In the genomic region with DNA sequence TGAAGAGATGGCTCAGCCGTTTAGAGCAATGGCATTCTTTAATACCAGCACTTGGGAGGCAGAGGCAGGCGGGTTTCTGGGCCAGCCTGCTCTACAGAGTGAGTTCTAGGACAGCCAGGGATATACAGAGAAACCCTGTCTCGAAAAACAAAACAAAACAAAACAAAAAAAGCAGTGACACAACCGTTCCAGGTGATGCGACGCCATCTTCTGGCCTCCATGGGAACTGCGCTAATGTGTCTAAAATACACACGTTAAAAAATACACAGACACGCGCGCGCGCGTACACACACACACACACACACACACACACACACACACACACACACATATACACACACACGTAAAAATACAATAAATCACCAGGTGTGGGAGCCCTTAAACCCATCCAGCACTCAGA, we compare ENCODE assay signal across 9 mouse cellular contexts. TPM values are rescaled to one million over a fixed set of nuclear protein-coding genes. Genes with fewer than 3 reads are reported as not detected.
DNase-seq lines count a peak whose midpoint lies in the region; ATAC-seq lines count a peak whose summit lies in the region.
"Not testable (repeated sequence)": the region's sequence is repeated elsewhere in the genome, so short reads cannot be mapped to it uniquely, and the experiment has no call there.
"Had no signal": no experiment of that assay in that cellular context is flagged by ENCODE, and none has a peak within 500 bp of the region (broad histone marks: within the 10 kb centered on the region; RNA-seq: fewer than 3 reads in every experiment).

No protein-coding gene starts in this region.

- in situ Hi-C loops in ES-E14 (cut with MboI; ENCODE audit: low sequenced_read_pairs in 2 of 2, unreplicated experiment in 2 of 2): not testable (repeated sequence)

- peaks cover 21% of the 10 kb centered on the region for H3K36me3 ChIP-seq in ES-E14 (ENCODE audit: control insufficient read depth, insufficient read depth, low read length, poor library complexity, severe bottlenecking)
- H3K36me3 ChIP-seq in forebrain, embryonic 16.5 days (ENCODE audit: control insufficient read depth, insufficient read depth): peaks cover 19% of the 10 kb centered on the region
- not testable (repeated sequence) for H3K36me3 ChIP-seq in hindbrain, embryonic 11.5 days (ENCODE audit: control insufficient read depth, insufficient read depth, low read length)
- peaks cover 23% of the 10 kb centered on the region for H3K36me3 ChIP-seq in kidney, embryonic 16.5 days (ENCODE audit: insufficient read depth, low read length)
- H3K36me3 ChIP-seq in liver, embryonic 13.5 days: peaks cover 26% of the 10 kb centered on the region
- peaks cover 26% of the 10 kb centered on the region for H3K36me3 ChIP-seq in midbrain, embryonic 12.5 days
- H3K36me3 ChIP-seq in stomach, embryonic 14.5 days (ENCODE audit: control insufficient read depth, insufficient read depth, low read length): peaks cover 20% of the 10 kb centered on the region

- DNase-seq in ES-E14 (ENCODE audit: low read depth, low spot score): peak; percentile 50
- not testable (repeated sequence) for DNase-seq in hindbrain, embryonic 11.5 days (ENCODE audit: low spot score); liver, embryonic 13.5 days

- H3K27me3 ChIP-seq in forebrain, embryonic 16.5 days (replicated peaks; ENCODE audit: control insufficient read depth, insufficient read depth, low read length); hindbrain, embryonic 11.5 days (ENCODE audit: control insufficient read depth, insufficient read depth, low read length); kidney, embryonic 16.5 days (ENCODE audit: insufficient read depth, low read length); liver, embryonic 13.5 days; midbrain, embryonic 12.5 days; stomach, embryonic 14.5 days (ENCODE audit: control insufficient read depth, insufficient read depth, low read length): not testable (repeated sequence)

- peak; percentile 8; the same call in 1 of the 2 replicates for ATAC-seq in common myeloid progenitor, adult 5-6 weeks (replicated peaks; ENCODE audit: low read depth, poor library complexity, severe bottlenecking)
- ATAC-seq in forebrain, embryonic 16.5 days; kidney, embryonic 16.5 days (ENCODE audit: low FRiP score, low TSS enrichment); liver, embryonic 13.5 days (ENCODE audit: low read depth); midbrain, embryonic 12.5 days (ENCODE audit: low FRiP score, low read depth); stomach, embryonic 14.5 days (ENCODE audit: insufficient number of reproducible peaks, insufficient read depth, low FRiP score, low read depth): not testable (repeated sequence)
- ATAC-seq in hindbrain, embryonic 11.5 days (ENCODE audit: low FRiP score): peak; percentile 31; the same call in 1 of the 2 replicates

- H3K27ac ChIP-seq in ES-E14 (ENCODE audit: insufficient read depth, low read depth, low read length, poor library complexity, severe bottlenecking); forebrain, embryonic 16.5 days (ENCODE audit: low read length); hindbrain, embryonic 11.5 days (ENCODE audit: low read depth, low read length); kidney, embryonic 16.5 days (ENCODE audit: low read length); midbrain, embryonic 12.5 days (replicated peaks); stomach, embryonic 14.5 days (ENCODE audit: low read length): not testable (repeated sequence)
- peak overlapping the region; percentile 79 for H3K27ac ChIP-seq in liver, embryonic 13.5 days

- H3K9ac ChIP-seq in ES-E14 (ENCODE audit: insufficient read depth, low read depth, low read length, poor library complexity, severe bottlenecking); forebrain, embryonic 16.5 days (replicated peaks; ENCODE audit: low read depth, low read length); hindbrain, embryonic 11.5 days (ENCODE audit: low read depth, low read length); kidney, embryonic 16.5 days (replicated peaks; ENCODE audit: low read length); midbrain, embryonic 12.5 days (replicated peaks); stomach, embryonic 14.5 days (replicated peaks; ENCODE audit: low read depth, low read length): not testable (repeated sequence)
- peak overlapping the region; percentile 47; the same call in 1 of the 2 replicates for H3K9ac ChIP-seq in liver, embryonic 13.5 days

- H3K4me1 ChIP-seq in ES-E14 (ENCODE audit: control insufficient read depth in 2 of 2, insufficient read depth in 2 of 2, low read length in 2 of 2, poor library complexity in 1 of 2); hindbrain, embryonic 11.5 days (replicated peaks; ENCODE audit: control insufficient read depth, insufficient read depth, low read length); stomach, embryonic 14.5 days (ENCODE audit: control insufficient read depth, insufficient read depth, low read length): not testable (repeated sequence)
- peaks cover 11% of the 10 kb centered on the region for H3K4me1 ChIP-seq in forebrain, embryonic 16.5 days (replicated peaks; ENCODE audit: control insufficient read depth, insufficient read depth, low read length)
- H3K4me1 ChIP-seq in kidney, embryonic 16.5 days (ENCODE audit: insufficient read depth, low read length): peaks cover 12% of the 10 kb centered on the region
- peaks cover 36% of the 10 kb centered on the region for H3K4me1 ChIP-seq in liver, embryonic 13.5 days (replicated peaks)
- peaks cover 14% of the 10 kb centered on the region for H3K4me1 ChIP-seq in midbrain, embryonic 12.5 days

- peak overlapping the region; percentile 16 to 81; a peak in 2 of 4 replicates for H3K4me3 ChIP-seq in ES-E14 (ENCODE audit: insufficient read depth in 1 of 2, low read depth in 1 of 2, low read length in 2 of 2, poor library complexity in 1 of 2, severe bottlenecking in 1 of 2)
- H3K4me3 ChIP-seq in forebrain, embryonic 16.5 days (replicated peaks; ENCODE audit: low read length): peak overlapping the region; percentile 99
- H3K4me3 ChIP-seq in hindbrain, embryonic 11.5 days (ENCODE audit: low read depth, low read length): not testable (repeated sequence)
- H3K4me3 ChIP-seq in kidney, embryonic 16.5 days (ENCODE audit: low read length): peak overlapping the region; percentile 84
- peak overlapping the region; percentile 90 for H3K4me3 ChIP-seq in liver, embryonic 13.5 days (replicated peaks)
- peak overlapping the region; percentile 92 for H3K4me3 ChIP-seq in midbrain, embryonic 12.5 days
- peak overlapping the region; percentile 87; the same call in 1 of the 2 replicates for H3K4me3 ChIP-seq in stomach, embryonic 14.5 days (ENCODE audit: low read depth, low read length)

- H3K9me3 ChIP-seq in ES-E14 (ENCODE audit: control insufficient read depth, insufficient read depth, low read depth, low read length); forebrain, embryonic 16.5 days (ENCODE audit: control insufficient read depth, low read length); hindbrain, embryonic 11.5 days (ENCODE audit: control insufficient read depth, low read length); kidney, embryonic 16.5 days (ENCODE audit: low read length); liver, embryonic 13.5 days (replicated peaks); midbrain, embryonic 12.5 days; stomach, embryonic 14.5 days (ENCODE audit: control insufficient read depth, low read depth, low read length): not testable (repeated sequence)

- H3K4me2 ChIP-seq in forebrain, embryonic 16.5 days (ENCODE audit: low read length): peak overlapping the region; percentile 97
- H3K4me2 ChIP-seq in hindbrain, embryonic 11.5 days (replicated peaks; ENCODE audit: low read depth, low read length): not testable (repeated sequence)
- peak overlapping the region; percentile 71 for H3K4me2 ChIP-seq in kidney, embryonic 16.5 days (replicated peaks; ENCODE audit: low read depth, low read length)
- H3K4me2 ChIP-seq in liver, embryonic 13.5 days: peak overlapping the region; percentile 98
- peak overlapping the region; percentile 89 for H3K4me2 ChIP-seq in midbrain, embryonic 12.5 days (replicated peaks)
- H3K4me2 ChIP-seq in stomach, embryonic 14.5 days (replicated peaks; ENCODE audit: low read depth, low read length): peak overlapping the region; percentile 87

- 57% methylated on average over 15 of the region's 15 CpGs for WGBS in forebrain, embryonic 16.5 days
- 56% methylated on average over 15 of the region's 15 CpGs for WGBS in hindbrain, embryonic 11.5 days
- 59% methylated on average over 15 of the region's 15 CpGs for WGBS in kidney, embryonic 16.5 days
- 53% methylated on average over 15 of the region's 15 CpGs for WGBS in liver, embryonic 13.5 days (ENCODE audit: insufficient replicate concordance)
- WGBS in midbrain, embryonic 12.5 days: 55% methylated on average over 15 of the region's 15 CpGs
- 59% methylated on average over 15 of the region's 15 CpGs for WGBS in stomach, embryonic 14.5 days

RNA-seq across cellular contexts. Expression of a gene that starts 0.4 kb away (rescaled TPM):
- 24.7 and 26.3 TPM in 2 replicates for total RNA-seq in ES-E14 (2012; rRNA removed)
- total RNA-seq in common myeloid progenitor, adult 5-6 weeks (2017): 19.8 and 72.8 TPM in 2 replicates
- polyA plus RNA-seq in forebrain, embryonic 16.5 days (2015; fragmentation: Nextera tagmentation; extraction: Ambion mirVana): 10.5 and 13.5 TPM in 2 replicates
- polyA plus RNA-seq in hindbrain, embryonic 11.5 days (2014; fragmentation: Nextera tagmentation; extraction: Ambion mirVana): 10.4 and 12.5 TPM in 2 replicates
- polyA plus RNA-seq in kidney, embryonic 16.5 days (2015; fragmentation: Nextera tagmentation; extraction: Ambion mirVana): 10.4 and 14.2 TPM in 2 replicates
- 5.8 and 6.2 TPM in 2 replicates for polyA plus RNA-seq in liver, embryonic 13.5 days (2015; fragmentation: Nextera tagmentation; extraction: Ambion mirVana)
- 14.8 and 16.4 TPM in 2 replicates for polyA plus RNA-seq in midbrain, embryonic 12.5 days (2016; fragmentation: Nextera tagmentation; extraction: Ambion mirVana)
- 7.5 and 9.2 TPM in 2 replicates for polyA plus RNA-seq in stomach, embryonic 14.5 days (2014; fragmentation: Nextera tagmentation; extraction: Ambion mirVana)

RNA-seq across cellular contexts. Expression of a gene that starts 7.0 kb away (rescaled TPM):
- total RNA-seq in ES-E14 (2012; rRNA removed): 52.7 and 80.5 TPM in 2 replicates
- total RNA-seq in common myeloid progenitor, adult 5-6 weeks (2017): 32.7 and 32.8 TPM in 2 replicates
- 37.8 and 38.3 TPM in 2 replicates for polyA plus RNA-seq in forebrain, embryonic 16.5 days (2015; fragmentation: Nextera tagmentation; extraction: Ambion mirVana)
- 30.1 and 30.8 TPM in 2 replicates for polyA plus RNA-seq in hindbrain, embryonic 11.5 days (2014; fragmentation: Nextera tagmentation; extraction: Ambion mirVana)
- 44.4 and 46.1 TPM in 2 replicates for polyA plus RNA-seq in kidney, embryonic 16.5 days (2015; fragmentation: Nextera tagmentation; extraction: Ambion mirVana)
- 30.7 and 31.8 TPM in 2 replicates for polyA plus RNA-seq in liver, embryonic 13.5 days (2015; fragmentation: Nextera tagmentation; extraction: Ambion mirVana)
- 35.5 and 41.2 TPM in 2 replicates for polyA plus RNA-seq in midbrain, embryonic 12.5 days (2016; fragmentation: Nextera tagmentation; extraction: Ambion mirVana)
- polyA plus RNA-seq in stomach, embryonic 14.5 days (2014; fragmentation: Nextera tagmentation; extraction: Ambion mirVana): 28.3 and 34.1 TPM in 2 replicates

RNA-seq across cellular contexts. Expression of a gene that starts 41.3 kb away (rescaled TPM):
- 16.5 and 20.6 TPM in 2 replicates for total RNA-seq in ES-E14 (2012; rRNA removed)
- total RNA-seq in common myeloid progenitor, adult 5-6 weeks (2017): 8.1 and 10.8 TPM in 2 replicates
- polyA plus RNA-seq in forebrain, embryonic 16.5 days (2015; fragmentation: Nextera tagmentation; extraction: Ambion mirVana): 96.0 and 98.9 TPM in 2 replicates
- polyA plus RNA-seq in hindbrain, embryonic 11.5 days (2014; fragmentation: Nextera tagmentation; extraction: Ambion mirVana): 48.6 and 50.1 TPM in 2 replicates
- 39.8 and 41.1 TPM in 2 replicates for polyA plus RNA-seq in kidney, embryonic 16.5 days (2015; fragmentation: Nextera tagmentation; extraction: Ambion mirVana)
- polyA plus RNA-seq in liver, embryonic 13.5 days (2015; fragmentation: Nextera tagmentation; extraction: Ambion mirVana): 17.5 and 17.9 TPM in 2 replicates
- 58.8 and 62.7 TPM in 2 replicates for polyA plus RNA-seq in midbrain, embryonic 12.5 days (2016; fragmentation: Nextera tagmentation; extraction: Ambion mirVana)
- polyA plus RNA-seq in stomach, embryonic 14.5 days (2014; fragmentation: Nextera tagmentation; extraction: Ambion mirVana): 45.6 and 50.9 TPM in 2 replicates

RNA-seq across cellular contexts. Expression of a gene that starts 44.3 kb away (rescaled TPM):
- total RNA-seq in ES-E14 (2012; rRNA removed): 1,120 and 1,195 TPM in 2 replicates
- 252 and 273 TPM in 2 replicates for total RNA-seq in common myeloid progenitor, adult 5-6 weeks (2017)
- polyA plus RNA-seq in forebrain, embryonic 16.5 days (2015; fragmentation: Nextera tagmentation; extraction: Ambion mirVana): 1,295 and 1,372 TPM in 2 replicates
- polyA plus RNA-seq in hindbrain, embryonic 11.5 days (2014; fragmentation: Nextera tagmentation; extraction: Ambion mirVana): 1,074 and 1,099 TPM in 2 replicates
- 1,279 and 1,344 TPM in 2 replicates for polyA plus RNA-seq in kidney, embryonic 16.5 days (2015; fragmentation: Nextera tagmentation; extraction: Ambion mirVana)
- 517 and 564 TPM in 2 replicates for polyA plus RNA-seq in liver, embryonic 13.5 days (2015; fragmentation: Nextera tagmentation; extraction: Ambion mirVana)
- polyA plus RNA-seq in midbrain, embryonic 12.5 days (2016; fragmentation: Nextera tagmentation; extraction: Ambion mirVana): 1,111 and 1,158 TPM in 2 replicates
- polyA plus RNA-seq in stomach, embryonic 14.5 days (2014; fragmentation: Nextera tagmentation; extraction: Ambion mirVana): 1,055 and 1,113 TPM in 2 replicates

RNA-seq across cellular contexts. Expression of a gene that starts 45.2 kb away (rescaled TPM):
- 0.98 and 1.6 TPM in 2 replicates for total RNA-seq in ES-E14 (2012; rRNA removed)
- 1.2 TPM in 1 of 2 replicates, not detected in the other for total RNA-seq in common myeloid progenitor, adult 5-6 weeks (2017)
- polyA plus RNA-seq in forebrain, embryonic 16.5 days (2015; fragmentation: Nextera tagmentation; extraction: Ambion mirVana): 0.39 and 0.46 TPM in 2 replicates
- 0.59 TPM in 1 of 2 replicates, not detected in the other for polyA plus RNA-seq in hindbrain, embryonic 11.5 days (2014; fragmentation: Nextera tagmentation; extraction: Ambion mirVana)
- 0.34 and 0.51 TPM in 2 replicates for polyA plus RNA-seq in kidney, embryonic 16.5 days (2015; fragmentation: Nextera tagmentation; extraction: Ambion mirVana)
- 0.10 and 0.21 TPM in 2 replicates for polyA plus RNA-seq in liver, embryonic 13.5 days (2015; fragmentation: Nextera tagmentation; extraction: Ambion mirVana)
- polyA plus RNA-seq in midbrain, embryonic 12.5 days (2016; fragmentation: Nextera tagmentation; extraction: Ambion mirVana): 0.43 and 0.68 TPM in 2 replicates
- 0.20 and 0.35 TPM in 2 replicates for polyA plus RNA-seq in stomach, embryonic 14.5 days (2014; fragmentation: Nextera tagmentation; extraction: Ambion mirVana)
- total RNA-seq: heart, postnatal 10 days had no signal
